Mouse (Mus musculus): Measurements from ENCODE around the gene Ccdc170. TPM values are rescaled to one million over a fixed set of nuclear protein-coding genes. Genes with fewer than 3 reads are reported as not detected.
"Not testable (repeated sequence)": the region's sequence is repeated elsewhere in the genome, so short reads cannot be mapped to it uniquely, and the experiment has no call there.

Gene Ccdc170
- polyA plus RNA-seq, 1 experiment from 2014 or later, result 0.20 TPM

DNA sequence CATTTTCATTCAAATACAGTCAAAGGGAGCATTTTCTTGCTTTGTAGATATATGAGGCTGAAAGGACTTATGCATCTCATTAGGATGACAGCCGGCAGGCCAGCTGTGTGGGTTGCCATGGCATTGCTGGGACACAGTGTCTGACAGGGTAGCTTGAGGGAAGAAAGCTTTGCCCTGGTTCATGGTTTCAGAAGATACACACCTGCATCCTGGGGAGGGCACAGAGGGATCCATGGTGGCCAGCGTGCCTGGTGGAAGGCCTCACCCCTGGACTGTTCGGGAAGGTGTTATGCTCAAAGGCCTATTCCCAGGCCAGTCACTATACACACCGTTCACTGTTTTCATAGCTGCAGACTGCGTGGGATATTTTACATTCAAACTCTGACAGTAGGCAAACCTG is 99.6 kb downstream of the Ccdc170 start:
- Histone ChIP-seq H3K36me3 (no peaks in the 10 kb centered on the region), H3K9ac (no peak overlapping the region), H3K27ac (no peak overlapping the region), H3K4me3 (no peak overlapping the region), H3K27me3 (no peaks in the 10 kb centered on the region), H3K9me3 (no peaks in the 10 kb centered on the region), H3K4me1 (no peaks in the 10 kb centered on the region), H3K4me2 (replicated peaks) (no peak overlapping the region)
- 83% methylated on average over 5 of the region's 5 CpGs for WGBS
- ATAC-seq (ENCODE audit: low FRiP score, low read depth), result no peak

GRCm38 (mm10) chr10:4586691-4587090 is 104.4 kb downstream of the Ccdc170 start:
- ATAC-seq (ENCODE audit: low FRiP score, low read depth), result no peak
- WGBS, result 80% methylated on average over 6 of the region's 6 CpGs

GRCm38 (mm10) chr10:4589576-4589975 is 107.3 kb downstream of the Ccdc170 start:
- H3K27me3 ChIP-seq, result no peaks in the 10 kb centered on the region
- no peak for ATAC-seq (ENCODE audit: low FRiP score, low read depth)
- WGBS, result 81% methylated on average over 4 of the region's 4 CpGs
- H3K27ac ChIP-seq, result no peak overlapping the region
- no peaks in the 10 kb centered on the region for H3K36me3 ChIP-seq
- no peak overlapping the region for H3K9ac ChIP-seq
- H3K4me3 ChIP-seq, result no peak overlapping the region
- no peaks in the 10 kb centered on the region for H3K4me1 ChIP-seq
- H3K9me3 ChIP-seq, result no peaks in the 10 kb centered on the region
- H3K4me2 ChIP-seq (replicated peaks), result no peak overlapping the region

More at GRCm38 (mm10) chr10:4586691-4587090, 104.4 kb downstream of the Ccdc170 start:
- no peak overlapping the region for H3K27ac ChIP-seq
- no peak overlapping the region for H3K9ac ChIP-seq
- no peaks in the 10 kb centered on the region for H3K36me3 ChIP-seq
- no peaks in the 10 kb centered on the region for H3K9me3 ChIP-seq
- no peaks in the 10 kb centered on the region for H3K27me3 ChIP-seq
- H3K4me3 ChIP-seq, result no peak overlapping the region
- no peak overlapping the region for H3K4me2 ChIP-seq (replicated peaks)
- H3K4me1 ChIP-seq, result no peaks in the 10 kb centered on the region

GRCm38 (mm10) chr10:4590956-4591355 is 108.7 kb downstream of the Ccdc170 start:
- no peak overlapping the region for H3K9ac ChIP-seq
- H3K4me3 ChIP-seq, result no peak overlapping the region
- H3K27me3 ChIP-seq, result no peaks in the 10 kb centered on the region
- H3K4me1 ChIP-seq, result no peaks in the 10 kb centered on the region
- WGBS, result 57% methylated on average over 8 of the region's 8 CpGs
- H3K36me3 ChIP-seq, result no peaks in the 10 kb centered on the region
- ATAC-seq (ENCODE audit: low FRiP score, low read depth), result no peak
- no peaks in the 10 kb centered on the region for H3K9me3 ChIP-seq
- no peak overlapping the region for H3K4me2 ChIP-seq (replicated peaks)
- no peak overlapping the region for H3K27ac ChIP-seq

GRCm38 (mm10) chr10:4593828-4594227 is 111.5 kb downstream of the Ccdc170 start:
- no peaks in the 10 kb centered on the region for H3K27me3 ChIP-seq
- H3K4me1 ChIP-seq, result no peaks in the 10 kb centered on the region
- 81% methylated on average over 4 of the region's 4 CpGs for WGBS
- H3K36me3 ChIP-seq, result no peaks in the 10 kb centered on the region
- no peak overlapping the region for H3K4me3 ChIP-seq
- H3K27ac ChIP-seq, result no peak overlapping the region
- no peaks in the 10 kb centered on the region for H3K9me3 ChIP-seq
- ATAC-seq (ENCODE audit: low FRiP score, low read depth), result no peak
- H3K9ac ChIP-seq, result no peak overlapping the region
- no peak overlapping the region for H3K4me2 ChIP-seq (replicated peaks)

DNA sequence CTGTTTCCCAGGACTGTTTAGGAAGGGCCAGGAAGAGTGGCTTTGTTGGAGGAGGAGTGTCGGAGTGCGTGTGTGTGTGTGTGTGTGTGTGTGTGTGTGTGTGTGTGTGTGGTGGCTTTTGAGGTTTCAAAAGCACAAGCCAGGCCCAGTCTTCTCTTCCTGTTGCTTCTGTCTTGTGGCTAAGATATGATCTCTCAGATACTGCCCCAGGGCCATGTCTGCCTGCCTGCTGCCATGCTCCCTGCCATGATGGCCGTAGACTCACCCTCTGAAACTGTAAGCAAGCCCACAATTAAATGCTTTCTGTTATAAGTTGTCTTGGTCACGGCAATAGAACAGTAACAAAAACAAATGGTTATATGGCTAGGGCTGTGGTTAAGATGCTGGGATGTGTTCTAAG is 114.9 kb downstream of the Ccdc170 start:
- WGBS, result 91% methylated on average over 4 of the region's 4 CpGs
- Histone ChIP-seq H3K9ac (no peak overlapping the region), H3K9me3 (no peaks in the 10 kb centered on the region), H3K27ac (no peak overlapping the region), H3K4me2 (replicated peaks) (no peak overlapping the region), H3K4me3 (no peak overlapping the region), H3K36me3 (no peaks in the 10 kb centered on the region), H3K4me1 (no peaks in the 10 kb centered on the region), H3K27me3 (no peaks in the 10 kb centered on the region)
- no peak for ATAC-seq (ENCODE audit: low FRiP score, low read depth)

DNA sequence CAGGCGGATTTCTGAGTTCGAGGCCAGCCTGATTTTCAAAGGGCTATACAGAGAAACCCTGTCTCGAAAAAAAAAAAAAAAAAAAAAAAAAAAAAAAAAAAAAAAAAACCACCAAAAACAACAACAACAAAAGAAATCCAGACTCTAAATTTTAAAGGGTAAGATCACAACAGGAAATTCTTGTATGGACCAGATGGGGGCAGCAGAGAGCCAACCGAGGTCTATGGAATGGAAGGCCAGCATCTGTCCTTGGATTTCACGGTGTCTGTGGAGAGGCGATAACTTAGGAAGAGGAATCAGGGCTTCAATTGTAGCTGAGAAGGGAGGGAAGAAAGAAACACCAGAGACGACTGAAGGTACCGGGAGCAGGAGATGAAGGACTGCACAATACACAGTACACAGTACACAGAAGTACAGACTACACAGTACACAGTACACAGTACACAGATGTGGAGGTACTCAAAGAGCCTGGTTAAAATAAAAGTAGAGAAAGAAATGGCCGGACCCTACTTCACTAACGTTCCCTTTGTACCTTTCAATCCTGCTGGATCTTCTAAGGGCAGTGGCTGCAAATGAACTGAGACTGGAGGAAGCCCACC is 116.0 kb downstream of the Ccdc170 start:
- 58% methylated on average over 10 of the region's 10 CpGs for WGBS
- Histone ChIP-seq H3K9me3 (no peaks in the 10 kb centered on the region), H3K9ac (no peak overlapping the region), H3K4me2 (replicated peaks) (no peak overlapping the region), H3K27me3 (no peaks in the 10 kb centered on the region), H3K4me1 (no peaks in the 10 kb centered on the region), H3K36me3 (no peaks in the 10 kb centered on the region), H3K27ac (no peak overlapping the region), H3K4me3 (no peak overlapping the region)
- no peak for ATAC-seq (ENCODE audit: low FRiP score, low read depth)

DNA sequence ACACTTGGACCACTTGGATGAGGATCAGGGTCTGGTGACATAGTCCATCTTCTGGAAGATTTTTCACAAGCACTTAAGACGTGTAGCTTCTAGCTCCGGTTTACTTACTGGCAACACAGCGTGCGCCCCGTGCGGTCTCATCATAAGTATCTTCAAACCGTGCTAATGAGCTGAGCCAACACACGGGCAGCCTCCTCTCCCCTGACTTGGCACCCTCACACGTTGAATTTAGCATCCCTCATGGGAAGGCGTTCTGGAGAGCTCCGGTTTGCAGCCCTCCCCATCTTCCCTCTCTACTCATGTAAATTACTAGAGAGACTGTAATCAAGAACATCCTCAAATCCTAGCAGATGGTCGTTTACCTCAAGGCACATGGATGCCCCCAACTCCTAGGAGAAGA is 116.6 kb downstream of the Ccdc170 start:
- WGBS, result 80% methylated on average over 12 of the region's 12 CpGs
- Histone ChIP-seq H3K36me3 (no peaks in the 10 kb centered on the region), H3K4me2 (replicated peaks) (no peak overlapping the region), H3K4me3 (no peak overlapping the region), H3K27me3 (no peaks in the 10 kb centered on the region), H3K27ac (no peak overlapping the region), H3K9ac (no peak overlapping the region), H3K9me3 (no peaks in the 10 kb centered on the region), H3K4me1 (no peaks in the 10 kb centered on the region)
- no peak for ATAC-seq (ENCODE audit: low FRiP score, low read depth)

DNA sequence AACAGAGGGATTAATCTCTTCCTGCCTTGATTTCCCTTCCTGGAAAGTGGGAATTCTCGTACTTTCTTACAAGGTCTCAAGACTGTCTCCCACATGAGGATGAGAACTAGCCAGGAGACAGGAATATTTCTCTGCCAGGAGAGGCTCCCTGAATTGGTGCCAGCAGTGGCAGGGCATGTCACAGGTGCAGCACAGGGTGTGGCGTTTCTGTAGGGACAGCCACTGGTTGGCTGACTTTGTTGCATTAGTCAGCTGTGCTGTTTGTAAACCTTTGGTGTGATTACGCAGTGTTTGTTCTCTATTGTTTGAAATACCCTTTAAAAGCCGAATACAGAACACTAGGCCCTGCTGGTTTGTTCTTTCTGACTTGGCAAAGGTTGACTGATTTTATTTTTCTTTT is 117.3 kb downstream of the Ccdc170 start:
- no peaks in the 10 kb centered on the region for H3K4me1 ChIP-seq
- no peak overlapping the region for H3K9ac ChIP-seq
- no peak for ATAC-seq (ENCODE audit: low FRiP score, low read depth)
- H3K4me3 ChIP-seq, result no peak overlapping the region
- H3K27ac ChIP-seq, result no peak overlapping the region
- no peaks in the 10 kb centered on the region for H3K9me3 ChIP-seq
- no peak overlapping the region for H3K4me2 ChIP-seq (replicated peaks)
- no peaks in the 10 kb centered on the region for H3K36me3 ChIP-seq
- H3K27me3 ChIP-seq, result no peaks in the 10 kb centered on the region
- WGBS, result 89% methylated on average over 4 of the region's 4 CpGs

DNA sequence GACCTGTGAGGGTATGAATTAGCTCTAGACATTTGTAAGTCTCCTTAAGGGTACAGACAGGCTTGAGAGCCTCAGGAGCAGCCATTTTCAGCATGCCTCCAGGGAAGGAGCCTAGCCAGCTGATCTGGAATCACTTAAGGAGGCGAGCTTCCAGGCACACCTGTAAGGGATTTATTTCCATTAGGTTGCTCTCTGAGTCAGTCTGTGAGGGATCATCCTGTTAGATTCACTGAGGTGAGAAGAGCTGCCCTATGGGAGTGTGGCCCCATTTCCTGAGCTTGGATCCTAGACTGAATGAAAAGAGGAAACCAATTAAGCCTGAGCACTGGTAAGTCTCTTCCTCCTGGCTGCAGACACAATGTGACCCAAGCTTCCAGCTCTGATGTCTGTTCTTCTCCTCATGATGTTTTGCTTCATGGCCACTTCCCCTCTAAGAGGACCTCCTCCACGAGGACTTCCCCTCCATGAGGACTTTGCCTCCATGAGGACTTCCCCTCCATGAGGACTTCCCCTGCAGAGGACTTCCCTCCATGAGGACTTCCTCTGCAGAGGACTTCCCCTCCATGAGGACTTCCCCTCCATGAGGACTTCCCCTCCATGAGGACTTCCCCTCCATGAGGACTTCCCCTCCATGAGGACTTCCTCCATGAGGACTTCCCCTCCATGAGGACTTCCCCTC is 118.6 kb downstream of the Ccdc170 start:
- Histone ChIP-seq H3K4me1 (no peaks in the 10 kb centered on the region), H3K9me3 (no peaks in the 10 kb centered on the region), H3K9ac (no peak overlapping the region), H3K4me3 (no peak overlapping the region), H3K4me2 (replicated peaks) (no peak overlapping the region), H3K36me3 (no peaks in the 10 kb centered on the region), H3K27me3 (no peaks in the 10 kb centered on the region), H3K27ac (no peak overlapping the region)
- peak; percentile 64 for ATAC-seq (ENCODE audit: low FRiP score, low read depth)
- WGBS, result 31% methylated on average over 2 of the region's 2 CpGs

DNA sequence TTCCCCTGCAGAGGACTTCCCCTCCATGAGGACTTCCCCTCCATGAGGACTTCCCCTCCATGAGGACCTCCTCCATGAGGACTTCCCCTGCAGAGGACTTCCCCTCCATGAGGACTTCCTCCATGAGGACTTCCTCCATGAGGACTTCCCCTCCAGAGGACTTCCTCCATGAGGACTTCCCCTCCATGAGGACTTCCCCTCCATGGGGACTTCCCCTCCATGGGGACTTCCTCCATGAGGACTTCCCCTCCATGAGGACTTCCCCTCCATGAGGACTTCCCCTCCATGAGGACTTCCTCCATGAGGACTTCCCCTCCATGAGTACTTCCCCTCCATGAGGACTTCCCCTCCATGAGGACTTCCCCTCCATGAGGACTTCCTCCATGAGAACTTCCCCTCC is 119.3 kb downstream of the Ccdc170 start:
- H3K36me3 ChIP-seq; H3K27ac ChIP-seq; H3K9me3 ChIP-seq; H3K4me3 ChIP-seq; ATAC-seq (ENCODE audit: low FRiP score, low read depth); H3K27me3 ChIP-seq; H3K4me1 ChIP-seq; H3K9ac ChIP-seq; H3K4me2 ChIP-seq (replicated peaks): not testable (repeated sequence)

DNA sequence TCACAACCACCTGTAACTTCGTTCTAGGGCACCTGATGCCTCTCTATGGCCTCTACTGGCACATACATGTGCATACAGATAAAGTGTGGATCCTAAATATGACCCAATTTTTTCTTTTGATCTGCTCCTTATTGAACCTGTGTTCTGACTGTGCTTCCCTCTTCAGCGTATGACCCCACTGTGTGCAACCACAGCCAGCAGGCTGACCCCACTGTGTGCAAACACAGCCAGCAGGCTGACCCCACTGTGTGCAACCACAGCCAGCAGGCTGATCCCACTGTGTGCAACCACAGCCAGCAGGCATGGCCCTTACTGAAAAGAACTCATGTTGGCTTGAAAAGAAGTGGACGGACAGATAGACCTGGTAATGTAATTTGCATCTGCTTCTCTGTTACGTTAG is 120.2 kb downstream of the Ccdc170 start:
- 77% methylated on average over 4 of the region's 4 CpGs for WGBS
- H3K27ac ChIP-seq, result no peak overlapping the region
- no peaks in the 10 kb centered on the region for H3K36me3 ChIP-seq
- no peaks in the 10 kb centered on the region for H3K27me3 ChIP-seq
- no peak for ATAC-seq (ENCODE audit: low FRiP score, low read depth)
- H3K9ac ChIP-seq, result no peak overlapping the region
- no peaks in the 10 kb centered on the region for H3K9me3 ChIP-seq
- H3K4me1 ChIP-seq, result no peaks in the 10 kb centered on the region
- no peak overlapping the region for H3K4me3 ChIP-seq
- no peak overlapping the region for H3K4me2 ChIP-seq (replicated peaks)
